Mouse (Mus musculus): ENCODE measurements around the gene AC109138.7. TPM values are rescaled to one million over a fixed set of nuclear protein-coding genes. Genes with fewer than 3 reads are reported as not detected.
A peak's percentile ranks its signal among the peaks of the same experiment; 100 is the strongest.

AC109138.7 gene
- not detected in 2 replicates for polyA plus RNA-seq (2012; rRNA removed)

DNA sequence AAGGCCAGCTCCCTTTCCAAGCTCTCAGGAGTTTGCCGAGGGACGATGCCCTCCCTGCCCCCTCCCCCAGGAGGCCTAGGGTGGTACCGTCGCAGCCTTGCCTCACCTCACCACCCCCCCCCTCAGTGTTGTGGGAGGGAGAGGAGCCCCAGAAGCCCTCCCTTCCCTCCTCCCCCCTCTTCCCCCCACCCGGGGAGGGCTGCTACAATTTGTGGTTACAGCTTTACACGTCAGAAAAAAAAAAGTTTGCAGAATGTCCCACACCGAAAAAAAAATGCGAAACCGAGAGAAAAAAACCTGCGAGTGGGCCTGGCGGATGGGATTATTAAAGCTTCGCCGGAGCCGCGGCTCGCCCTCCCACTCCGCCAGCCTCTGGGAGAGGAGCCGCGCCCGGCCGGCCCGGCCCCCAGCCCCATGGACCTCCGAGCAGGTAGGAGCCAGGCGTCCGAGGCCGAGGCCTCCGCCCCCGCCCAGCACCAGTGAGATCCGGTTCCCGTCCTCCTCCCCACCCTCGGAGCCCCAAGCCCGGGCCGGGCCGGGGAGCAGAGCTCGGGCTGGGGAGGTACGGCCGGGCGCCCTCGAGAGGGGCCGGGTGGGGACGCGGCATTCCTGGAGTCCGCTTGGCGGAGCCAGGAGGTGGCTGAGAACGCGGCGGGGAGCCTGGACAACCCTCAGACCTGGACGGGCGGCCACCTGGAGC, at the start of gene AC109138.7, which contains the start of gene Clcf1:
AC109138.7 (plus strand) TSS at position 287 of the 700 bp plus-strand sequence.
Clcf1 (plus strand) TSS at position 168 of the 700 bp plus-strand sequence.
- Histone ChIP-seq H3K36me3 (ENCODE audit: control insufficient read depth, insufficient read depth, low read length) (peaks cover 2% of the 10 kb centered on the region; the same call in 1 of the 2 replicates), H3K27ac (ENCODE audit: insufficient read depth, low read length) (peak within 1 kb of the TSS; percentile 98), H3K4me1 (ENCODE audit: control insufficient read depth, insufficient read depth, insufficient read length) (peaks cover 44% of the 10 kb centered on the region), H3K4me3 (ENCODE audit: extremely low read depth, insufficient read depth, insufficient read length) (peak within 1 kb of the TSS; percentile 88), H3K27me3 (ENCODE audit: control insufficient read depth, insufficient read depth, low read length) (no peaks in the 10 kb centered on the region)
- WGBS = under 1% methylated on average over 49 of the region's 49 CpGs
- TF ChIP-seq POLR2A (IDR thresholded peaks at IDR 0.05; ENCODE audit: low read depth, low read length) = no peak
- 0 out of 2 replicates have a peak, but pooled peaks have one; percentile 8 for TF ChIP-seq CTCF (IDR thresholded peaks at IDR 0.05; ENCODE audit: extremely low read depth, insufficient read depth, insufficient read length, insufficient replicate concordance)
- DNase-seq (ENCODE audit: low read depth in 1 of 2, low spot score in 2 of 2) = peak; percentile 77 to 88

DNA sequence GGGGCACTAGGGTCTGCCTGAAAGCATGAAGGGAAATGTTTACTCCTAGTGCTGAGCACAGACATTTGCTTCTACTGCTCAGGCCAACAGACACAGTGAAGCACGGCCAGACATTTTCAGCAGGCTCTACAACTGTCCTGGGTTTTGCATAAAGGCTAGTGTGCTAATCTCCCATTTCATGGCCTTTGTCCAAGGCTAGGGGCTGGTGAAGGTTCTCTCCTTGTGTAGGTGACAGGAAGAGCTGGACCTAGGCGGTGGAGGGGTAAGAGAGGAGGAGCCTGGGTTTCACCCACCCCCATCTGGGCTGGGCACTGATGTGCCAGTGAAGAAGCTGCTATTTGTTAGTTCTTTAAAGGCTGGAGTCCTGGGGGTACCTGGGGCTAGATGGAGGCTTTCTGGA, 49.4 kb upstream of the AC109138.7 start:
- H3K4me1 ChIP-seq (ENCODE audit: control insufficient read depth, insufficient read depth, insufficient read length) = peaks cover 5% of the 10 kb centered on the region
- TF ChIP-seq CTCF (IDR thresholded peaks at IDR 0.05; ENCODE audit: extremely low read depth, insufficient read depth, insufficient read length, insufficient replicate concordance) (no peak), POLR2A (IDR thresholded peaks at IDR 0.05; ENCODE audit: low read depth, low read length) (no peak)
- WGBS = 67% methylated on average over 2 of the region's 2 CpGs
- no peaks in the 10 kb centered on the region for H3K27me3 ChIP-seq (ENCODE audit: control insufficient read depth, insufficient read depth, low read length)
- peaks cover 4% of the 10 kb centered on the region for H3K36me3 ChIP-seq (ENCODE audit: control insufficient read depth, insufficient read depth, low read length)
- DNase-seq (ENCODE audit: low read depth in 1 of 2, low spot score in 2 of 2) = no peak
- no peak overlapping the region for H3K4me3 ChIP-seq (ENCODE audit: extremely low read depth, insufficient read depth, insufficient read length)
- 0 out of 2 replicates have a peak overlapping the region, but pooled peaks have one; percentile 8 for H3K27ac ChIP-seq (ENCODE audit: insufficient read depth, low read length)

DNA sequence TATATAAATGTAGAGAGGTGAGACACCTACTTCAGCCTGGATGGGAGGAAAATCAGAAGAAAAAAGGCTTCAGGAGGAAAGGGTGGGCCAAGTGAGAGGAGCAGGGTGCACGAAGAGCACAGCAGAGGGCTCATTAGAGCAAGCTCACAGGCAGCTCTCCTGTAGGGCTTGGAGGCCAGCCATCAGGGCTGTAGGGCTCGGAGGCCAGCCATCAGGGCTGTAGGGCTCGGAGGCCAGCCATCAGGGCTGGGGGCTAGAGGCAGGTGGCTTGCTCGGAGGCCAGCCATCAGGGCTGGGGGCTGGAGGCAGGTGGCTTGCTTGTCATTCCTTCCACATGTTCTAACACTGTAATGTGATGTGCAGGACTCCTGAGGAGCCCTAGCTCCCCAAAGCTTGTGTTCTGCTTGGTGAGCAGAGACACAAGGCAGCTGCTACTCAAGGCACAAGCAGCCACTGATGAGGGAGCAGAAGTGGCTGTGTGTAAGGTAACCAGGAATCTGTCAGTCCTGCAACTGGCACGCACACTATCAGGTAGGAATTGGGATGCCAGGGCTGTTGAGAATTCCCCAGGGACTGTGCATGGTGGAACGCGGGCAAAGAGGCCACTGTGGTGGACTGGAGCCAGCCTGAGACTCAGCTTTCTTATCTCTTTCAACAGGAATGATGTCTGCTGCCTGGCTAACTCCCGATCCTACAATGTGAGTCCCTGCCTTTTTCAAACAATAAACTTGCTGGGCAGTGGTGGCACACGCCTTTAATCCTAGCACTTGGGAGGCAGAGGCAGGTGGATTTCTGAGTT, 47.3 kb upstream of the AC109138.7 start:
- Histone ChIP-seq H3K27ac (ENCODE audit: insufficient read depth, low read length) (no peak overlapping the region), H3K27me3 (ENCODE audit: control insufficient read depth, insufficient read depth, low read length) (no peaks in the 10 kb centered on the region), H3K4me1 (ENCODE audit: control insufficient read depth, insufficient read depth, insufficient read length) (peaks cover 27% of the 10 kb centered on the region), H3K36me3 (ENCODE audit: control insufficient read depth, insufficient read depth, low read length) (no peaks in the 10 kb centered on the region), H3K4me3 (ENCODE audit: extremely low read depth, insufficient read depth, insufficient read length) (no peak overlapping the region)
- TF ChIP-seq POLR2A (IDR thresholded peaks at IDR 0.05; ENCODE audit: low read depth, low read length) (no peak), CTCF (IDR thresholded peaks at IDR 0.05; ENCODE audit: extremely low read depth, insufficient read depth, insufficient read length, insufficient replicate concordance) (no peak)
- WGBS = 87% methylated on average over 9 of the region's 9 CpGs
- DNase-seq (ENCODE audit: low read depth in 1 of 2, low spot score in 2 of 2) = no peak

DNA sequence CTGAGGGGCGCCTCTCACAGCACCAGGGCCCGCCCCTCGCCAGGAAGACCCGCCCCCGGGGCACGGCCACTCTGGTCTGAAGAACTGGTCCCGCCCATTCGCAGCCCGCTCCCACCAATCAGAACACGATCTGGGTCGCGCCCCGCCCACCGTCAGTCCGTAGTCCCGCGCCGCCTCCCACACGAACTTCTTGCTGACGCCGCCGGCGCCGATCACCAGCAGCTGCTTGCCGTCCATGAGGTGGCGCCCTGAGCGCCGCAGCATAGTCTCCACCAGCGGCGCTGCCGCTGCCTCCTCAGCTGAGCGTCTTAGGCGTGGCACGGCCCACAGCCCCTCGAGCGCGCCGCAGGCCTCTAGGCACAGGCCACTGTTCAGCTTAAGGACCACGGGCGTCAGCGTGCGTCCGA, 44.8 kb upstream of the AC109138.7 start:
- peak; percentile 95 to 99 for DNase-seq (ENCODE audit: low read depth in 1 of 2, low spot score in 2 of 2)
- Histone ChIP-seq H3K4me3 (ENCODE audit: extremely low read depth, insufficient read depth, insufficient read length) (peak overlapping the region; percentile 57), H3K4me1 (ENCODE audit: control insufficient read depth, insufficient read depth, insufficient read length) (peaks cover 27% of the 10 kb centered on the region), H3K36me3 (ENCODE audit: control insufficient read depth, insufficient read depth, low read length) (no peaks in the 10 kb centered on the region), H3K27me3 (ENCODE audit: control insufficient read depth, insufficient read depth, low read length) (no peaks in the 10 kb centered on the region), H3K27ac (ENCODE audit: insufficient read depth, low read length) (peak overlapping the region; percentile 91)
- WGBS = 1% methylated on average over 43 of the region's 43 CpGs
- TF ChIP-seq POLR2A (IDR thresholded peaks at IDR 0.05; ENCODE audit: low read depth, low read length) (peak; percentile 93), CTCF (IDR thresholded peaks at IDR 0.05; ENCODE audit: extremely low read depth, insufficient read depth, insufficient read length, insufficient replicate concordance) (peak; percentile 81)

DNA sequence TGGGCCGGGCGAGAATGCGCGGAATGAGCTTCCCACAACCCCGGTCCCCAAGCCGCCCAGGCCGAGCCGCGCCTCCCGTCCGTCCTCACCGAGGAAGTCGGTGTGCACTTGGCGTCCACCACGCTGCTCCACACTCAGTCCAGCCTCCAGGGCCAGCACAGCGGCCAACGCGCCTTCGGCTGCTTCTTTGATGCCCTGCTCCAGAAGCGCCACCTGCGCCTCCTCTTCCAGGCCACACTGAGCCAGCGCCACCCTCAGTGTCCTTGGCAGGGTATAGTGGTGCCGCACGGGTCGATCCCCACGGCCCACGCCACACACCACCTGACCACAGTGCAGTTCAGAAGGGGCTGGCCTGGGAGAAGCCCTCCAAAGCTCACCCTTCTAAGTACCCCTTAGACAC, 44.3 kb upstream of the AC109138.7 start:
- TF ChIP-seq CTCF (IDR thresholded peaks at IDR 0.05; ENCODE audit: extremely low read depth, insufficient read depth, insufficient read length, insufficient replicate concordance) = no peak
- TF ChIP-seq POLR2A (IDR thresholded peaks at IDR 0.05; ENCODE audit: low read depth, low read length) = no peak
- H3K27me3 ChIP-seq (ENCODE audit: control insufficient read depth, insufficient read depth, low read length) = no peaks in the 10 kb centered on the region
- no peak for DNase-seq (ENCODE audit: low read depth in 1 of 2, low spot score in 2 of 2)
- H3K4me3 ChIP-seq (ENCODE audit: extremely low read depth, insufficient read depth, insufficient read length) = peak overlapping the region; percentile 57
- no peaks in the 10 kb centered on the region for H3K36me3 ChIP-seq (ENCODE audit: control insufficient read depth, insufficient read depth, low read length)
- 7% methylated on average over 27 of the region's 27 CpGs for WGBS
- H3K4me1 ChIP-seq (ENCODE audit: control insufficient read depth, insufficient read depth, insufficient read length) = peaks cover 27% of the 10 kb centered on the region
- peak overlapping the region; percentile 91 for H3K27ac ChIP-seq (ENCODE audit: insufficient read depth, low read length)

DNA sequence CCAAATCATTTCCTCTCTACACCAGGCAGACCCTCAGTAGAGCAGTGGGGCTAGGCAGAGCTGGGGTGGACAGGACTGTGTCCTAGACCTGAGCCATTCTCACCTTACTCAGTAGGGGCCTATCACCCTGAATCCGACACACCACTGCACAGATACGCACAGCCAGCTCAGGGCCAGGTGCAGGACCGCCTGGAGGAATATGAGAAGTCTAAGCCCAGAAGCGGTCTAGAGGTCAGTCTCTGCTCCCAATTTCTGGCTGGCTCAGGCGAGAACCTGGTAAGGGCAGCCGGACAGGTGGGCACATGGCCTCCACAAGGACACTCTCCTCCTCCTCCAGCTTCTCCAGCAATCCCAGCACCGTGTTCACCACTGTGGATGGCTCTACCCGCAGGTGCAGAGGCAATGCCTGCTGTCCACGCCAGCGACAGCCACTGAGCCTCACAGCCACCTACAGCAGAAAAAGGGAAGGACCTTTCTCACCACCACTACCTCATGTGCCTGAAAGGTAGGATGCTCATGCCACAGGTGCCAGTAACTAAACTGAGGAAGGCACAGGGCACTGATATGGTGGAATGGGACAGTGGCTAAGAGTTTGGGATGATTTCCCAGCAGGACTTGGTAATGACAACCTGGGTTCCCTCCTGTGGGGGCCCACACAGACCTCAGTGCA, 43.3 kb upstream of the AC109138.7 start:
- Histone ChIP-seq H3K4me3 (ENCODE audit: extremely low read depth, insufficient read depth, insufficient read length) (no peak overlapping the region), H3K27ac (ENCODE audit: insufficient read depth, low read length) (peak overlapping the region; percentile 65)

More for the DNA sequence above, 43.3 kb upstream of the AC109138.7 start:
- no peaks in the 10 kb centered on the region for H3K36me3 ChIP-seq (ENCODE audit: control insufficient read depth, insufficient read depth, low read length)
- DNase-seq (ENCODE audit: low read depth in 1 of 2, low spot score in 2 of 2) = no peak
- no peaks in the 10 kb centered on the region for H3K27me3 ChIP-seq (ENCODE audit: control insufficient read depth, insufficient read depth, low read length)
- peaks cover 27% of the 10 kb centered on the region for H3K4me1 ChIP-seq (ENCODE audit: control insufficient read depth, insufficient read depth, insufficient read length)
- WGBS = 77% methylated on average over 10 of the region's 10 CpGs
- TF ChIP-seq CTCF (IDR thresholded peaks at IDR 0.05; ENCODE audit: extremely low read depth, insufficient read depth, insufficient read length, insufficient replicate concordance) (no peak), POLR2A (IDR thresholded peaks at IDR 0.05; ENCODE audit: low read depth, low read length) (no peak)

Measured in spleen, adult 2 months (tissue).